Mouse (Mus musculus) CH12.LX (cell line): ENCODE results near the gene Dsn1. TPM values are rescaled to one million over a fixed set of nuclear protein-coding genes. Genes with fewer than 3 reads are reported as not detected.

ENCODE experiments used
- DNase-seq: peaks from one replicate; pipeline ENCODE4 v3.0.0-alpha.2; 2013; ENCODE audit errors: extremely low read depth
- H3K27ac ChIP-seq: 2 replicates; pipeline ENCODE4 v1.5.1; 2012; ENCODE audit warnings: low read depth, mild to moderate bottlenecking, control low read depth, moderate library complexity; ENCODE audit not compliant: insufficient read depth
- H3K27me3 ChIP-seq: replicated peaks from 2 replicates; pipeline ENCODE3; 2012; ENCODE audit warnings: inconsistent platforms
- H3K36me3 ChIP-seq, 2 experiments: replicated peaks in 1 of 2; 2 replicates each; pipeline versions ENCODE3 to v1.6.1; 2012; ENCODE audit warnings: inconsistent platforms in 1 of 2, low read length in 1 of 2, mild to moderate bottlenecking in 1 of 2, mixed read lengths in 1 of 2, moderate library complexity in 1 of 2; ENCODE audit not compliant: control insufficient read depth in 1 of 2, insufficient read depth in 1 of 2
- H3K4me1 ChIP-seq, 2 experiments: 2 replicates each; pipeline ENCODE4 v1.6.1; 2012; ENCODE audit warnings: inconsistent platforms in 1 of 2, moderate library complexity in 1 of 2; ENCODE audit not compliant: insufficient read depth in 2 of 2, control insufficient read depth in 1 of 2
- H3K4me2 ChIP-seq: 2 replicates; pipeline ENCODE4 v1.6.1; 2012; ENCODE audit warnings: low read depth, mild to moderate bottlenecking, control low read depth; ENCODE audit not compliant: poor library complexity, insufficient read depth, severe bottlenecking
- H3K4me3 ChIP-seq, 3 experiments: fragments of 150-350 bp in 1 of 3; sonication (generic) in 1 of 3; replicated peaks in 1 of 3; 2 replicates each; pipeline versions ENCODE3 to v1.5.1; 2011 to 2012; ENCODE audit warnings: low read depth in 2 of 3, low read length in 2 of 3, mild to moderate bottlenecking in 2 of 3, moderate library complexity in 2 of 3, control low read depth in 1 of 3, improper control_type of control experiment in 1 of 3, inconsistent platforms in 1 of 3, mixed read lengths in 1 of 3; ENCODE audit not compliant: poor library complexity in 1 of 3
- H3K79me2 ChIP-seq: replicated peaks from 2 replicates; pipeline ENCODE4 v1.6.1; 2012; ENCODE audit warnings: mild to moderate bottlenecking, moderate library complexity; ENCODE audit not compliant: control insufficient read depth, poor library complexity, insufficient read depth, severe bottlenecking; ENCODE audit errors: extremely low read depth
- H3K9ac ChIP-seq: 2 replicates; pipeline ENCODE4 v1.6.1; 2012; ENCODE audit warnings: low read depth, mild to moderate bottlenecking, control low read depth, moderate library complexity; ENCODE audit not compliant: insufficient read depth
- H3K9me3 ChIP-seq: replicated peaks from 2 replicates; pipeline ENCODE3; 2012; ENCODE audit warnings: low read length, inconsistent platforms, mixed read lengths
- BHLHE40 ChIP-seq: IDR thresholded peaks from 2 replicates; pipeline ENCODE4 v1.6.1; 2011; ENCODE audit warnings: mild to moderate bottlenecking, low read depth, low read length, improper control_type of control experiment
- CHD1 ChIP-seq: IDR thresholded peaks from 2 replicates; pipeline ENCODE4 v1.6.1; 2012; ENCODE audit warnings: low read depth, low read length, improper control_type of control experiment, inconsistent platforms
- E2F4 ChIP-seq: IDR thresholded peaks from 2 replicates; pipeline ENCODE4 v1.6.1; 2011; ENCODE audit warnings: low read depth, low read length, improper control_type of control experiment; ENCODE audit not compliant: insufficient replicate concordance
- ELF1 ChIP-seq: IDR thresholded peaks from 2 replicates; pipeline ENCODE4 v1.6.1; 2014; ENCODE audit warnings: low read depth, mild to moderate bottlenecking, inconsistent platforms, low read length, improper control_type of control experiment
- EP300 ChIP-seq: IDR thresholded peaks from 2 replicates; pipeline ENCODE4 v1.6.1; 2011; ENCODE audit warnings: low read length, improper control_type of control experiment
- GABPA ChIP-seq: IDR thresholded peaks from 2 replicates; pipeline ENCODE4 v1.6.1; 2012; ENCODE audit warnings: low read depth, low read length, improper control_type of control experiment, inconsistent platforms; ENCODE audit not compliant: insufficient replicate concordance
- IRF4 ChIP-seq: IDR thresholded peaks from 2 replicates; pipeline ENCODE4 v1.6.1; 2014; ENCODE audit warnings: low read depth, mild to moderate bottlenecking, inconsistent platforms, low read length, improper control_type of control experiment
- JUND ChIP-seq: conservative IDR thresholded peaks from 2 replicates; pipeline ENCODE4 v1.6.1; 2011; ENCODE audit warnings: low read depth, low read length, improper control_type of control experiment
- KAT2A ChIP-seq: IDR thresholded peaks from 2 replicates; pipeline ENCODE4 v1.6.1; 2012; ENCODE audit warnings: low read length, improper control_type of control experiment, inconsistent platforms; ENCODE audit not compliant: insufficient replicate concordance
- MAX ChIP-seq: IDR thresholded peaks from 2 replicates; pipeline ENCODE4 v1.6.1; 2011; ENCODE audit warnings: low read length, improper control_type of control experiment
- MAZ ChIP-seq: IDR thresholded peaks from 2 replicates; pipeline ENCODE4 v1.6.1; 2012; ENCODE audit warnings: low read depth, mild to moderate bottlenecking, inconsistent platforms, low read length, improper control_type of control experiment, moderate library complexity
- MYC ChIP-seq: IDR thresholded peaks from 2 replicates; pipeline ENCODE4 v1.6.1; 2011; ENCODE audit warnings: low read depth, mild to moderate bottlenecking, improper control_type of control experiment, low read length
- POLR2A ChIP-seq: IDR thresholded peaks from 2 replicates; pipeline ENCODE4 v1.6.1; 2011; ENCODE audit warnings: low read depth, mild to moderate bottlenecking, improper control_type of control experiment, low read length
- POLR2AphosphoS2 ChIP-seq: IDR thresholded peaks from 2 replicates; pipeline ENCODE4 v1.6.1; 2011; ENCODE audit warnings: low read depth, low read length, improper control_type of control experiment
- RAD21 ChIP-seq: IDR thresholded peaks from 2 replicates; pipeline ENCODE4 v1.6.1; 2011; ENCODE audit warnings: low read depth, mild to moderate bottlenecking, low read length, improper control_type of control experiment, moderate library complexity
- RCOR1 ChIP-seq: conservative IDR thresholded peaks from 2 replicates; pipeline ENCODE4 v1.6.1; 2012; ENCODE audit warnings: low read depth, mild to moderate bottlenecking, inconsistent platforms, low read length, improper control_type of control experiment
- SIN3A ChIP-seq: IDR thresholded peaks from 2 replicates; pipeline ENCODE4 v1.6.1; 2012; ENCODE audit warnings: low read length, improper control_type of control experiment, inconsistent platforms
- TCF12 ChIP-seq: IDR thresholded peaks from 2 replicates; pipeline ENCODE4 v1.6.1; 2014; ENCODE audit warnings: low read depth, mild to moderate bottlenecking, inconsistent platforms, low read length, improper control_type of control experiment
- UBTF ChIP-seq: IDR thresholded peaks from 2 replicates; pipeline ENCODE4 v1.6.1; 2012; ENCODE audit warnings: low read depth, mild to moderate bottlenecking, inconsistent platforms, low read length, improper control_type of control experiment, moderate library complexity
- ZMIZ1 ChIP-seq: IDR thresholded peaks from 2 replicates; pipeline ENCODE4 v1.6.1; 2012; ENCODE audit warnings: low read depth, mild to moderate bottlenecking, inconsistent platforms, low read length, improper control_type of control experiment
- dilution Hi-C: fragments of 300-500 bp; cut with MboI; formaldehyde crosslinking; loops from 2 replicates; pipeline ENCODE4 v1.14.3; 2020; ENCODE audit warnings: low sequenced_read_pairs; ENCODE audit not compliant: extremely low pct_unique_long_range_greater_than_20kb, extremely low pct_ligation_motif_present
- in situ Hi-C: fragments of 300-500 bp; cut with MboI; formaldehyde crosslinking; loops from 3 replicates; pipeline ENCODE4 v1.14.3; 2019; ENCODE audit warnings: low sequenced_read_pairs, low pct_ligation_motif_present, low pct_unique_long_range_greater_than_20kb, mixed read lengths
- polyA plus RNA-seq: library from polyadenylated mRNA; unstranded; fragments of >175 nt; gene quantifications from 2 replicates; pipeline ENCODE4 v1.2.1, GENCODE M21; 2012; ENCODE audit warnings: low read depth; ENCODE audit not compliant: insufficient read length
- total RNA-seq, 2 experiments: library from RNA; depleted of rRNA; stranded (reverse); fragments of 300-350 nt in 1 of 2; fragments of >200 nt in 1 of 2; gene quantifications; 2 replicates each; pipeline ENCODE4 v1.2.3; 2012 to 2014

Gene Dsn1
- total and polyA plus RNA-seq, 3 experiments = 23.2 to 34.3 (median 25.6) TPM

GRCm38 (mm10) chr2:157012341-157012740 lies 5.4 kb upstream of the Dsn1 start:
- Histone ChIP-seq H3K9ac (no peak overlapping the region), H3K79me2 (no peaks in the 10 kb centered on the region), H3K4me3 (no peak overlapping the region), H3K27ac (no peak overlapping the region), H3K4me1 (peaks cover 0 to 30% of the 10 kb centered on the region in 2 experiments; a peak in 2 of 4 replicates), H3K27me3 (no peaks in the 10 kb centered on the region), H3K4me2 (no peak overlapping the region), H3K36me3 (peaks cover 0 to 6% of the 10 kb centered on the region in 2 experiments), H3K9me3 (no peaks in the 10 kb centered on the region)
- in situ Hi-C loops (loop anchor here (10.0 kb wide), 1 partner anchor 228 kb away; no protein-coding TSS in a partner anchor), dilution Hi-C loops (no loop called here)
- TF ChIP-seq RCOR1 (no peak), POLR2AphosphoS2 (no peak), JUND (no peak)
- DNase-seq = no peak

GRCm38 (mm10) chr2:157010634-157011310 lies 3.8 kb upstream of the Dsn1 start:
- Histone ChIP-seq H3K79me2 (no peaks in the 10 kb centered on the region), H3K4me1 (peaks cover 1 to 29% of the 10 kb centered on the region in 2 experiments; a peak in 3 of 4 replicates), H3K9ac (no peak overlapping the region), H3K4me2 (no peak overlapping the region), H3K27ac (no peak overlapping the region), H3K36me3 (peaks cover 0 to under 1% of the 10 kb centered on the region in 2 experiments), H3K27me3 (no peaks in the 10 kb centered on the region), H3K4me3 (no peak overlapping the region), H3K9me3 (no peaks in the 10 kb centered on the region)
- dilution Hi-C loops = no loop called here
- TF ChIP-seq EP300 = no peak
- TF ChIP-seq IRF4 = no peak
- no peak for TF ChIP-seq MAZ
- no peak for TF ChIP-seq MAX
- TF ChIP-seq UBTF = no peak
- no peak for TF ChIP-seq MYC
- TF ChIP-seq KAT2A = no peak
- no peak for TF ChIP-seq CHD1
- TF ChIP-seq RAD21 = no peak
- TF ChIP-seq TCF12 = no peak
- TF ChIP-seq BHLHE40 = no peak
- TF ChIP-seq E2F4 = no peak
- TF ChIP-seq ZMIZ1 = no peak
- TF ChIP-seq POLR2A = no peak
- TF ChIP-seq ELF1 = no peak
- TF ChIP-seq SIN3A = no peak
- TF ChIP-seq GABPA = no peak
- DNase-seq = no peak
- in situ Hi-C loops = loop anchor here (10.0 kb wide), 1 partner anchor 226 kb away; no protein-coding TSS in a partner anchor
